Mouse (Mus musculus): ENCODE results near the gene Mrln. TPM values are rescaled to one million over a fixed set of nuclear protein-coding genes. Genes with fewer than 3 reads are reported as not detected.
A peak's percentile ranks its signal among the peaks of the same experiment; 100 is the strongest.

Gene Mrln
- polyA plus RNA-seq, 2 experiments: 35.5 to 37.7 TPM

DNA sequence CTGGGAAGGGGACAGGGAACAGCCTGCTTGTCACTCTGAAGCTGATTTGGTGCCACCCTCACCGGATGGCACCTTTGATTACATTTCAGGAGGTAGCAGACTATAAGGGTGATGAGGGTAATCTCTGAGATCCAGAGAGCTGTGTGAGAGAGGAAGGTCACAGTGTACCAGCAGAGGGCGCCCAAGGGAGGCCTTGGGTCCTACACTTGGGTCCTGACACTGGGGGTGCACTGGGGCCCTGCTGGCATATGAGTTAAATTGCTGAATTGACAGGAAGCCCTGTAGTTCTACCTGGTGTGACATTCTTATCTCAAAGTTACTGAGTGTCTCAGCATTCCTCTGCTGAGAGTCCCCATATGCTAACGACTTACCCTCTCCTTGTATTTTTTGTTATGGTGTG is 31.1 kb upstream of the Mrln start:
- Histone ChIP-seq H3K27ac (replicated peaks; ENCODE audit: low read depth, low read length) (no peak overlapping the region), H3K4me3 (replicated peaks; ENCODE audit: low read length) (no peak overlapping the region), H3K9me3 (ENCODE audit: control insufficient read depth, low read length) (no peaks in the 10 kb centered on the region), H3K27me3 (ENCODE audit: control insufficient read depth, insufficient read depth, low read length) (no peaks in the 10 kb centered on the region), H3K4me1 (ENCODE audit: control insufficient read depth, insufficient read depth, low read length) (no peaks in the 10 kb centered on the region), H3K4me2 (replicated peaks; ENCODE audit: low read depth, low read length, severe bottlenecking) (no peak overlapping the region), H3K36me3 (ENCODE audit: control insufficient read depth, insufficient read depth, low read length) (peaks cover 62% of the 10 kb centered on the region), H3K9ac (ENCODE audit: low read depth, low read length, severe bottlenecking) (no peak overlapping the region)
- DNase-seq (ENCODE audit: low spot score): no peak
- ATAC-seq (ENCODE audit: low FRiP score, low read depth): 0 out of 2 replicates have a peak, but pooled peaks have one; percentile 9
- TF ChIP-seq POLR2A (IDR thresholded peaks at IDR 0.05; ENCODE audit: borderline replicate concordance, extremely low read depth, insufficient read depth, insufficient read length): no peak
- 51% methylated on average over 3 of the region's 3 CpGs for WGBS

DNA sequence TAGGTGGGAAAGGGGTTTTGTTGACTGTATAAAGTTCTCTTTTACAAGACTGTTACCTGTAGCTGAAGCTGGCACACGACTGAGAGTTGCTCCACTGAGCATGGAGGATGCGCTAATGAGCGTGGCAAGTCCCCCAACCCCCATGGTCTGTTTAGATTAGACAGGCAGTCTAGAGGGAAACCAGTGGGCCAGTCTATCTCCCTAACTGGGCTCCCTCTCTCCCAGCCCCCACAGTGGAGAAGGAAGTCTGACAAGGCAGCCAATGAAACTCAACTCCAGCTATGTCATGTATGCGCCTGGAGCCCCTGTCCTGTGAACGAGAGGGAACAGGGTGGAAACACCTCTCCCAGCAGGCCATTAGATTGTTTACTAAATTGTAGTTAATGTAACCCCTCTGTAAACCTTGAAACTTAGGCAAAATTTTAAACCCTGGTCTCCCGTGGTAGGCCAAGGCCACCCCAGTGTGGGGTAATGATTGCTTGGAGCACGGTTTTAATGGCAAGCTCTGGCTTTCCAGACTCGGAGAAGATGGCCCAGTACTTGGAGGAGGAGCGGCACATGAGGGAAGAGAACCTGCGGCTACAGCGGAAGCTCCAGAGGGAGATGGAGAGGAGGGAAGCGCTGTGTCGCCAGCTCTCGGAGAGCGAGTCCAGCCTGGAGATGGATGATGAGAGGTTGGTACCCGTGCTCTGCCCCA is 29.8 kb upstream of the Mrln start:
- no peak for ATAC-seq (ENCODE audit: low FRiP score, low read depth)
- WGBS: 66% methylated on average over 16 of the region's 16 CpGs
- DNase-seq (ENCODE audit: low spot score): no peak
- H3K27ac ChIP-seq (replicated peaks; ENCODE audit: low read depth, low read length): no peak overlapping the region
- no peak overlapping the region for H3K4me2 ChIP-seq (replicated peaks; ENCODE audit: low read depth, low read length, severe bottlenecking)
- H3K9me3 ChIP-seq (ENCODE audit: control insufficient read depth, low read length): no peaks in the 10 kb centered on the region
- H3K9ac ChIP-seq (ENCODE audit: low read depth, low read length, severe bottlenecking): no peak overlapping the region
- H3K27me3 ChIP-seq (ENCODE audit: control insufficient read depth, insufficient read depth, low read length): no peaks in the 10 kb centered on the region
- no peak for TF ChIP-seq POLR2A (IDR thresholded peaks at IDR 0.05; ENCODE audit: borderline replicate concordance, extremely low read depth, insufficient read depth, insufficient read length)
- peaks cover 55% of the 10 kb centered on the region for H3K36me3 ChIP-seq (ENCODE audit: control insufficient read depth, insufficient read depth, low read length)
- H3K4me3 ChIP-seq (replicated peaks; ENCODE audit: low read length): no peak overlapping the region
- H3K4me1 ChIP-seq (ENCODE audit: control insufficient read depth, insufficient read depth, low read length): no peaks in the 10 kb centered on the region

DNA sequence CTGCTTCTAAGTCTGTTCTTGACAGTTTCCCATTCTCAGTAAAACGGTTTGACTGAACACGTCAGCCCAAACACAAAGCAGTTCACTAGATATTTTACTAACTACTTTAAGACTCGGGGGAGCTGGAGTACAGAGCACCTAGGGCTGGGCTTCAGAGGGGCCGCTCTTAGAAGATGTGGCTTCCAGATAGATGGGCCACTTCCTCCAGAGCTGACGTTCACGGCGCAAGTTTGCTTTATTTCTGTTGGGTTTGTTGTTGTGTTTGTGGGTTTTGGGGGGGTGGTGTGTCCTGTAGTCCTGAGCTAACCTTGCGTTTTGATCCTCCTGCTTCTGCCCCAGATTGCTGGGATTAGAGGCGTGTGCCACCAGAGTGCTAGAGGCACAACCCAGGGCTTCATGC is 23.7 kb upstream of the Mrln start:
- no peak overlapping the region for H3K9ac ChIP-seq (ENCODE audit: low read depth, low read length, severe bottlenecking)
- H3K27ac ChIP-seq (replicated peaks; ENCODE audit: low read depth, low read length): no peak overlapping the region
- H3K4me1 ChIP-seq (ENCODE audit: control insufficient read depth, insufficient read depth, low read length): peaks cover 4% of the 10 kb centered on the region; the same call in 1 of the 2 replicates
- H3K36me3 ChIP-seq (ENCODE audit: control insufficient read depth, insufficient read depth, low read length): peaks cover 41% of the 10 kb centered on the region
- no peak overlapping the region for H3K4me2 ChIP-seq (replicated peaks; ENCODE audit: low read depth, low read length, severe bottlenecking)
- 83% methylated on average over 9 of the region's 9 CpGs for WGBS
- no peak overlapping the region for H3K4me3 ChIP-seq (replicated peaks; ENCODE audit: low read length)
- DNase-seq (ENCODE audit: low spot score) (no peak), ATAC-seq (ENCODE audit: low FRiP score, low read depth) (no peak)
- no peak for TF ChIP-seq POLR2A (IDR thresholded peaks at IDR 0.05; ENCODE audit: borderline replicate concordance, extremely low read depth, insufficient read depth, insufficient read length)
- no peaks in the 10 kb centered on the region for H3K27me3 ChIP-seq (ENCODE audit: control insufficient read depth, insufficient read depth, low read length)
- no peaks in the 10 kb centered on the region for H3K9me3 ChIP-seq (ENCODE audit: control insufficient read depth, low read length)

DNA sequence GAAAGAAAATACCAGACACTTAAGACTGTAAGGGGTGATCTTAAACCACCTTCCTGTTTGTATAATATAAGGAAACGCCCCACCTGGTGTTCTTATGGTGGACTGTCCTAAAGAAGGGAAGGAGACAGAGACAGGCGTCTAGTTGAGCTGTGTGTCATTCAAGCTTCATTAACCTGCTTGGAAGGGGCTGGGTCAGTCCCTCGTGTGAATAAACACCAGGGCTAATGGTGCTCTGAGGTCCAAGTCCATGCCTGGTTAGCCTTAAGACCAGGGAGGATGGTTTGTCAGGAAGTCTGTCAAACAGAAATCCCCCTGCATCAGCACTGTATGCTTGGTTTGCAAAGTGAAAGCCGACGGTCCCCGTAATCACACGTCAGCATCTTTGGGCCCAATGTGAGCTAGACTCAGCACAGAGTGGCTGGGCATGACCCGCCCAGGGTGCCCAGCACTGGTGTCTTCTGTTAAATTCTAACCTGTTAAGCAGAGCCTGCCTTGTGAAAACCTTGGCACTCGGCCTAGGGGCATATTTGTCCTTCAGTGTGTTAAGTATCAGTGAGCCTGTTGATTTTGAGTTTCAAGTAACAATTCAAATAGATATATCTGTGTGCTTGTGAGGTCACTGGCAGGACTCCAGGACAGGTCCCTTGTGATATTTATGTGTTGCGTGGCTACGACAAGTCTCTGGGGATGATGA is 23.0 kb upstream of the Mrln start:
- no peak overlapping the region for H3K27ac ChIP-seq (replicated peaks; ENCODE audit: low read depth, low read length)
- ATAC-seq (ENCODE audit: low FRiP score, low read depth) (no peak), DNase-seq (ENCODE audit: low spot score) (no peak)
- H3K9me3 ChIP-seq (ENCODE audit: control insufficient read depth, low read length): no peaks in the 10 kb centered on the region
- no peaks in the 10 kb centered on the region for H3K27me3 ChIP-seq (ENCODE audit: control insufficient read depth, insufficient read depth, low read length)
- H3K9ac ChIP-seq (ENCODE audit: low read depth, low read length, severe bottlenecking): no peak overlapping the region
- TF ChIP-seq POLR2A (IDR thresholded peaks at IDR 0.05; ENCODE audit: borderline replicate concordance, extremely low read depth, insufficient read depth, insufficient read length): no peak
- peaks cover 36% of the 10 kb centered on the region for H3K36me3 ChIP-seq (ENCODE audit: control insufficient read depth, insufficient read depth, low read length)
- WGBS: 87% methylated on average over 11 of the region's 11 CpGs
- peaks cover 4% of the 10 kb centered on the region; the same call in 1 of the 2 replicates for H3K4me1 ChIP-seq (ENCODE audit: control insufficient read depth, insufficient read depth, low read length)
- H3K4me2 ChIP-seq (replicated peaks; ENCODE audit: low read depth, low read length, severe bottlenecking): no peak overlapping the region
- H3K4me3 ChIP-seq (replicated peaks; ENCODE audit: low read length): no peak overlapping the region

DNA sequence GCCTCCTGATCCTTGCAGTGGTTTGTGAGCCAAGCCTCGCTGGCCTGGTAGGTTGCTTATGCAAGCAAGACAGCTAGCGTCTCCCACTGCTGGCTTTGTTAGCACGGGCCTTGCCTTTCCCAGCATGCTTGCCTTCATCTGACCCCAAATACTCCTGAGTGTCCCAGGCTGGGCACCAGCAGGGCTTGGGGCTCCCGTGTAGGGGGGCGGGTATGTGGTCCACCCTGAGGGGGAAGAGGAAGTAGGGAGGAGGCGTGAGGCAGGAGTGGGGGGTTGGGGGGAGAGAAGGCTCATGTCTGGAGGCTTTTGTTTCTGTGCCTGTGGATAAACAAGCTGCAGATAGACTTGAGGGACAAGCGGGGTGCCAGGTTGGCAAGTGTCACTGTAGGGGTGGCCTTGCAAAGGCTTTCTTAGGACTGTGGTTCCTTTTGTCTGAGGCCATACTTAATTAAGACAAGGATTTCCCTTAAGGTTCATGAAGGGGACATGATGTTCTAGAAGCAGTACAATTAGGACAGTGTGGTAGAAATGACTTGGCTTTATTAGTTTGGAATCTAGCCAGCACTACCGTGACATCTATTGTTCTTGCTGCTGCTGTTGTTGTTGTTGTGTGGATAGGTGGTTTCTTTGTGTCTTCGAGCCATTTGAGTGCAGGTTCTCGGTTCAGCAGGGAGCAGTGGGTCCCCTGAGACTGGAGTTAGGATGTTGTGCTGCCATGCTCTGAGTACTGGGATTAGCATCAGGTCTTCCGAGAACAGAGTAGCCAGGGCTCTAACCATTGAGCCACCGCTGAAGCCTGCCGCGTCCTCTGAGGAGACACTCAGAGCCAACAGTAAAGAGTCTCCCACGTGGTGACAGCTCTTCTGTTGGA is 21.0 kb upstream of the Mrln start:
- H3K9me3 ChIP-seq (ENCODE audit: control insufficient read depth, low read length): no peaks in the 10 kb centered on the region
- peaks cover 4% of the 10 kb centered on the region; the same call in 1 of the 2 replicates for H3K4me1 ChIP-seq (ENCODE audit: control insufficient read depth, insufficient read depth, low read length)
- no peak overlapping the region for H3K4me2 ChIP-seq (replicated peaks; ENCODE audit: low read depth, low read length, severe bottlenecking)
- no peaks in the 10 kb centered on the region for H3K27me3 ChIP-seq (ENCODE audit: control insufficient read depth, insufficient read depth, low read length)
- TF ChIP-seq POLR2A (IDR thresholded peaks at IDR 0.05; ENCODE audit: borderline replicate concordance, extremely low read depth, insufficient read depth, insufficient read length): no peak
- peaks cover 39% of the 10 kb centered on the region for H3K36me3 ChIP-seq (ENCODE audit: control insufficient read depth, insufficient read depth, low read length)
- ATAC-seq (ENCODE audit: low FRiP score, low read depth) (no peak), DNase-seq (ENCODE audit: low spot score) (no peak)
- H3K4me3 ChIP-seq (replicated peaks; ENCODE audit: low read length): no peak overlapping the region
- WGBS: 74% methylated on average over 15 of the region's 15 CpGs
- no peak overlapping the region for H3K9ac ChIP-seq (ENCODE audit: low read depth, low read length, severe bottlenecking)
- no peak overlapping the region for H3K27ac ChIP-seq (replicated peaks; ENCODE audit: low read depth, low read length)

All from limb, embryonic 14.5 days (tissue).